Mouse (Mus musculus) small intestine, adult 2 months (tissue): ENCODE results near the gene Tlx2. TPM values are rescaled to one million over a fixed set of nuclear protein-coding genes. Genes with fewer than 3 reads are reported as not detected.
A peak's percentile ranks its signal among the peaks of the same experiment; 100 is the strongest.

Experiments used
- H3K27ac ChIP-seq: fragments of 200-500 bp; 2 replicates; pipeline ENCODE4 v1.5.1; 2012; ENCODE audit warnings: low read depth, low read length, control low read depth, inconsistent platforms; ENCODE audit not compliant: insufficient read depth
- H3K27me3 ChIP-seq: fragments of 200-500 bp; 2 replicates; pipeline ENCODE4 v1.6.1; 2012; ENCODE audit warnings: mild to moderate bottlenecking, moderate library complexity, low read length, inconsistent platforms; ENCODE audit not compliant: control insufficient read depth, insufficient read depth
- H3K36me3 ChIP-seq: fragments of 200-500 bp; 2 replicates; pipeline ENCODE4 v1.6.1; 2012; ENCODE audit warnings: mild to moderate bottlenecking, low read length, control low read depth, inconsistent platforms; ENCODE audit not compliant: control insufficient read depth, insufficient read depth
- H3K4me1 ChIP-seq: fragments of 200-500 bp; 2 replicates; pipeline ENCODE4 v1.6.1; 2012; ENCODE audit warnings: low read length, inconsistent platforms, mixed read lengths; ENCODE audit not compliant: control insufficient read depth, insufficient read depth, insufficient read length
- H3K4me3 ChIP-seq: fragments of 200-500 bp; 2 replicates; pipeline ENCODE4 v1.5.1; 2012; ENCODE audit warnings: low read depth, mild to moderate bottlenecking, control low read depth, inconsistent platforms, low read length, moderate library complexity
- CTCF ChIP-seq: fragments of 200-500 bp; IDR thresholded peaks from 2 replicates; pipeline ENCODE4 v1.5.1; 2012; ENCODE audit warnings: low read depth, mild to moderate bottlenecking, control low read depth, inconsistent platforms, low read length, moderate library complexity, mixed read lengths; ENCODE audit not compliant: insufficient replicate concordance, insufficient read length; ENCODE audit errors: extremely low read depth
- POLR2A ChIP-seq: fragments of 200-500 bp; IDR thresholded peaks from 2 replicates; pipeline ENCODE4 v1.6.1; 2012; ENCODE audit warnings: low read depth, mild to moderate bottlenecking, control low read depth, inconsistent platforms, low read length, moderate library complexity
- WGBS: fragments of 180-500 bp; shearing (Covaris S2); methylation state at CpG from one replicate; pipeline ENCODE4 v1.1.7; 2018; 5-methylcytosine and 5-hydroxymethylcytosine counted together
- polyA plus RNA-seq: library from polyadenylated mRNA; depleted of rRNA; stranded (reverse); fragments of >200 nt; gene quantifications from 2 replicates; pipeline ENCODE4 v1.2.3, GENCODE M21; 2012

The Tlx2 gene
- polyA plus RNA-seq, 1 experiment, result 4.9 TPM

DNA sequence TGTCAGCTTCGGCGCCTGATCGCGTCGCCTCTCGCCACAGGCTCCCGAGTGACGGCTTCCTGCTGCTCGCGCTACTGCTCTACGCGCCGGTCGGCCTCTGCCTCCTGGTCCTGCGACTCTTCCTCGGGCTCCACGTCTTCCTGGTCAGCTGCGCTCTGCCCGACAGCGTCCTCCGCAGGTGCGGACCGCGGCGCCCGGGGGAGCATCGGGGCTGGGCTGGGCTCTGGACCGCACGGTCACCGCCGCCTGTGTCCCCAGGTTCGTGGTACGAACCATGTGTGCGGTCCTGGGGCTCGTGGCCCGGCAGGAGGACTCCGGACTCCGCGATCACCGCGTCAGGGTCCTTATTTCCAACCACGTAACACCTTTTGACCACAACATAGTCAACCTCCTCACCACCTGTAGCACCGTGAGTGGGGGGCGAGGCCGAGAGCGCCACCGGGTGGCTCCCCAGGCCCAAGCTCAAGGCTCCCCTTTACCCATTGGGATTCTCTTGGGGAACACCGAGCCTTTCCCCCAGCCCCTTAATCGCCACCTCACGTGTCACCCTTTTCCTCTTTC, 15.1 kb downstream of the Tlx2 start, which contains the start of gene Htra2:
Gene Htra2, minus strand, starts transcription at position 403 of the 561 bp plus-strand sequence.
- WGBS, result under 1% methylated on average over 50 of the region's 50 CpGs
- H3K27ac ChIP-seq, result peak within 1 kb of the TSS; percentile 65

DNA sequence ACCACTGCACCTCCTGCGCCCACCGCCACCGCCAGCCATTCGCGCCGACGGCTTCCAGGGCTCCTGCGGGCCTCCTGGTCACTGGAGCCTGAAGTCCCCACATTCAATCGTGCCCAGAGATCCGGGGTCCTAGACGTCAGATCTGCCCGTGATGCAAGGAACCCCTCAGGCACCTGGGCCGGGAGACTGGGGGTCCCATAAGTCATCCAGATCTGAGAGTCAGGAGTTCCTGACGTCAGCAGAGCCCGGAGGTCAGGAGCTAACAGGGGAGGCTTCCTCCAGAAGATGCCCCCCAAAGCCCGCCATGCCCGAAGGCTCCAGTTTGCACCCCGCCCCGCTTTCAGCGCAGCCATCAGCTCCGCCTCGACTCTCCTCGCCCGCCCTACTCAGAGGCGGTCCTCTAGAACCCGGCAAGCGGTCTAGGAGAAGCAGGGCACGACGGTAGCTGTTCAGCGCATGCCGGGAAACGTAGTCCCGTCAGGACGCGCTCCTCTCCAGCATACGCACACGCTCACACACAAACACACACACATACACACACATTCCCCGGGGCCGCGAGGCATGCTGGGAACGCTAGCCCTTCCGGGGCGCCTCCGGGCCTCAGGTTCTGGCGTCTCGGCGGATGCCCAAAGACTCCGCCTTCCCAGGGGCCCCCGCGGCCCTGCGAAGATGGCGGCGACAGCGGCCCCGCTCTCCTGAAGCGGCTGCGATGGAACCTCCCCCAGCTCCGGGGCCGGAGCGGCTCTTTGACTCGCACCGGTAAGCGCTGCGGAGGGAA, 15.8 kb downstream of the Tlx2 start, which contains the start of gene Aup1:
Gene Aup1, plus strand, starts transcription at position 448 of the 778 bp plus-strand sequence.
- TF ChIP-seq CTCF (no peak), POLR2A (peak; percentile 72)
- H3K27ac ChIP-seq, result peak within 1 kb of the TSS; percentile 65

More for the DNA sequence above, 15.1 kb downstream of the Tlx2 start, which contains the start of gene Htra2:
- Histone ChIP-seq H3K4me3 (peak within 1 kb of the TSS; percentile 77), H3K27me3 (no peaks in the 10 kb centered on the region), H3K36me3 (peaks cover 19% of the 10 kb centered on the region), H3K4me1 (peaks cover 20% of the 10 kb centered on the region)
- TF ChIP-seq POLR2A (no peak), CTCF (peak; percentile 35; the same call in 1 of the 2 replicates)

DNA sequence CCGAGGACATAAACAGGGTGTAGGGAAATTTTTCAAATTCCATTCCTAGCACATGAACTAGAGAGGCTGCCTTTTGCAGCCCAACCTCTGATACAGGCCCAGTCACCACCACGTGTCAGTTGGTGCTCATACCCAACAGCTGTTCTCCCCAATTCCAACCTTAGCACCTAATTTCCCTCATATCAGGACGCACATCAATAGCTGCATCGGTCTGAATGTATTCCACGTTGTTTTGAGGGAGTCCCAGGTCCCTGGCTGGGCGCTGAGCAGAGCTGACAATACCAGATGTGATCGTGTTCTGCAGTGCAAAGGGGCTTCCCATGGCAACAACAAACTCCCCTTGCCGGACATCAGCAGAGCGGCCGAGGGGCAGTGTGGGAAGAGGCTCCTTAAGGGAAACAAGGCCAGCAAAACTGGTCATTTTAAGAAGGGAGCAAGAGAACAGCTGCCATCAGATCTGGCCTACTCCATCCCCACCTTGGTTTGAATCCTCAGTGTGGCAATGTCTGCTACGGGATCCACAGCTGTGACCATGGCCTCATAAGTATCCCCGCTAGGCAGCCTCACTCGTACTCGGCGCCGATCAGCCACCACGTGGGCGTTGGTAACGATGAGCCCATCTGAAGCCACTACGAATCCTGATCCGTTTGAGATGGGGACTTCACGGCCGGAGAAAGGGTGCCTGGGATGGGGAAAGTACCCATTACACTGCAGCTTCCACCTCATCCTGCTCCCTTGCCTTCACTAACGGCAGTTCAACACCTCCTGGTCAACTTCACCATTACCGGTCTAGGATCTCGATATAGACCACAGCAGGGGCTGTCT, 16.7 kb downstream of the Tlx2 start:
- TF ChIP-seq POLR2A, result peak; percentile 51; the same call in 1 of the 2 replicates
- TF ChIP-seq CTCF, result no peak
- Histone ChIP-seq H3K36me3 (peaks cover 19% of the 10 kb centered on the region), H3K27me3 (no peaks in the 10 kb centered on the region), H3K27ac (peak overlapping the region; percentile 14), H3K4me1 (peaks cover 18% of the 10 kb centered on the region), H3K4me3 (peak overlapping the region; percentile 77)
- 7% methylated on average over 26 of the region's 26 CpGs for WGBS

More for the DNA sequence above, 15.8 kb downstream of the Tlx2 start, which contains the start of gene Aup1:
- WGBS, result under 1% methylated on average over 64 of the region's 64 CpGs
- peaks cover 20% of the 10 kb centered on the region for H3K4me1 ChIP-seq
- peak within 1 kb of the TSS; percentile 77 for H3K4me3 ChIP-seq
- peaks cover 19% of the 10 kb centered on the region for H3K36me3 ChIP-seq
- H3K27me3 ChIP-seq, result no peaks in the 10 kb centered on the region

- 0 out of 2 replicates have a peak, but pooled peaks cover 5% of the 10 kb centered on the region for H3K36me3 ChIP-seq
- TF ChIP-seq CTCF, result no peak
- no peak for TF ChIP-seq POLR2A
- no peak overlapping the region for H3K27ac ChIP-seq
- H3K4me3 ChIP-seq, result no peak overlapping the region
- H3K4me1 ChIP-seq, result peaks cover 15% of the 10 kb centered on the region; the same call in 1 of the 2 replicates
- H3K27me3 ChIP-seq, result no peaks in the 10 kb centered on the region
- 83% methylated on average over 10 of the region's 10 CpGs for WGBS
Observed at GRCm38 (mm10) chr6:83049367-83049766, 20.7 kb downstream of the Tlx2 start.

DNA sequence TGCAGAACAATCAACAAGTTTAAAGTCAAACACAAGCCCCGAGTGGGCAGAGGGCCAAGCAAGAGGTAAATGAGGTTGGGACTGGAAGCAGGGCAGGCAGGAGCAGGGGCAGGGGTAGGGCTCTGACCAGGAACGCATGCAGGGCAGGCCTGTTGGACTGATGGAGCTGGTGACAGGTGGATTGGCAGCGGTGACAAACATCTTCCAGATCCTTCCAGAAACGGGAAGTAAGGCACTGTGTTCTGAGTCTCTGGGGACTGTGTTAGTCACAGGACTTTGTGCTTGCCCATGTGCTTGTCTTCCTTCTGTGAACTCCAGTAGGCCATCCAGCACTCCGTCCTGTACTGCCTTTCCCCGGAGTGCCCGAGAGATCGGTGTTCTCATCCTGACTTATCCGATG, 25.4 kb downstream of the Tlx2 start:
- no peak overlapping the region for H3K4me3 ChIP-seq
- 64% methylated on average over 9 of the region's 9 CpGs for WGBS

DNA sequence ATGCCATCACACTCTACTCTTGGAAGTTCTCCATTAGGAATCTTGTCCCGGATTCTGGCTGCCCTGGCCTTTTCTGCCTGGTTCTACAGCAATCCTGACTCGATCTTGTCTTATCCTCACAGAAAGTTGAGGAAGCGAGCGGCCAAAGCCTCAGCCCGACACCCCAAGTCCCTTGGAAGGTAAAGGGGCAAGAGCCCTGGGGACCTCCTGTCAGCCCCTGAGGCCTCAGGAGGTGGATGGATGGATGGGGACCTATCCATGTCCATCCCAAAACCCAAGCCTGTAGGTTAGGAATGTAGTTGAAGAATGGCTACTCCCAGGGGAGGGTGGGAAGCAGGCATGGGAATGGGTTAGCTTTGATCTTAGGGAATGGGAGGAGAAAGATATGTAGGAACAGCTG, 26.1 kb downstream of the Tlx2 start:
- Histone ChIP-seq H3K36me3 (no peaks in the 10 kb centered on the region), H3K4me1 (peaks cover 8% of the 10 kb centered on the region; the same call in 1 of the 2 replicates), H3K27me3 (no peaks in the 10 kb centered on the region), H3K27ac (no peak overlapping the region), H3K4me3 (no peak overlapping the region)
- 92% methylated on average over 5 of the region's 5 CpGs for WGBS
- TF ChIP-seq CTCF (no peak), POLR2A (no peak)

More for the DNA sequence above, 25.4 kb downstream of the Tlx2 start:
- H3K36me3 ChIP-seq, result no peaks in the 10 kb centered on the region
- no peak for TF ChIP-seq POLR2A
- no peak for TF ChIP-seq CTCF
- H3K27ac ChIP-seq, result no peak overlapping the region
- H3K27me3 ChIP-seq, result no peaks in the 10 kb centered on the region
- H3K4me1 ChIP-seq, result peaks cover 8% of the 10 kb centered on the region; the same call in 1 of the 2 replicates
